Mouse (Mus musculus) hindbrain, postnatal 0 days (tissue): ENCODE data around the gene Gm45785. TPM values are rescaled to one million over a fixed set of nuclear protein-coding genes. Genes with fewer than 3 reads are reported as not detected.

Experiments
- ATAC-seq: fragments of 200-750 bp; cut with Nextera tagmentation; 2 replicates; pipeline ENCODE4 v1.8.0; 2017; ENCODE audit warnings: mild to moderate bottlenecking, moderate TSS enrichment, moderate library complexity
- DNase-seq: peaks from one replicate; pipeline ENCODE4 v3.0.0-alpha.2; 2015; ENCODE audit warnings: low spot score
- H3K27ac ChIP-seq: fragments of 300-500 bp; sonication (generic); 2 replicates; pipeline ENCODE4 v1.5.1; 2014; ENCODE audit warnings: mild to moderate bottlenecking
- H3K27me3 ChIP-seq: fragments of 300-500 bp; sonication (generic); 2 replicates; pipeline ENCODE4 v1.6.1; 2014; ENCODE audit warnings: low read length, mixed read lengths; ENCODE audit not compliant: insufficient read depth
- H3K36me3 ChIP-seq: fragments of 300-500 bp; sonication (generic); 2 replicates; pipeline ENCODE4 v1.6.1; 2014; ENCODE audit warnings: low read length, mixed read lengths; ENCODE audit not compliant: insufficient read depth
- H3K4me1 ChIP-seq: fragments of 300-500 bp; sonication (generic); 2 replicates; pipeline ENCODE4 v1.6.1; 2014; ENCODE audit warnings: antibody characterized with exemption, low read length, mixed read lengths; ENCODE audit not compliant: insufficient read depth
- H3K4me2 ChIP-seq: fragments of 300-500 bp; sonication (generic); 2 replicates; pipeline ENCODE4 v1.6.1; 2014; ENCODE audit warnings: low read depth, mild to moderate bottlenecking, low read length, moderate library complexity, mixed read lengths
- H3K4me3 ChIP-seq: fragments of 300-500 bp; sonication (generic); 2 replicates; pipeline ENCODE4 v1.5.1; 2014; ENCODE audit warnings: low read length
- H3K9ac ChIP-seq: fragments of 300-500 bp; sonication (generic); replicated peaks from 2 replicates; pipeline ENCODE4 v1.6.1; 2014; ENCODE audit warnings: mild to moderate bottlenecking, low read length, moderate library complexity, mixed read lengths
- H3K9me3 ChIP-seq: fragments of 300-500 bp; sonication (generic); 2 replicates; pipeline ENCODE4 v1.6.1; 2016; ENCODE audit warnings: low read length, mixed read lengths
- CTCF ChIP-seq: IDR thresholded peaks from 2 replicates; pipeline ENCODE4 v1.5.1; 2016; ENCODE audit warnings: antibody characterized with exemption, control low read depth, low read depth
- WGBS: fragments of 180-500 bp; shearing (Covaris S2); extraction: QIAGEN DNeasy Blood & Tissue Kit; methylation state at CpG from one replicate; pipeline ENCODE4 v1.1.7; 2014; 5-methylcytosine and 5-hydroxymethylcytosine counted together
- polyA plus RNA-seq: library from polyadenylated mRNA; unstranded; fragments of >200 nt; fragmentation: Nextera tagmentation; extraction: Ambion mirVana; gene quantifications from 2 replicates; pipeline ENCODE4 v1.2.1, GENCODE M21; 2015
- total RNA-seq: library from RNA; depleted of rRNA; stranded (reverse); fragments of >200 nt; gene quantifications from 2 replicates; pipeline ENCODE4 v1.2.3, GENCODE M21; 2014

Gene Gm45785
- total and polyA plus RNA-seq, 2 experiments from 2014 or later, result 1.9 TPM; not detected in 1

DNA sequence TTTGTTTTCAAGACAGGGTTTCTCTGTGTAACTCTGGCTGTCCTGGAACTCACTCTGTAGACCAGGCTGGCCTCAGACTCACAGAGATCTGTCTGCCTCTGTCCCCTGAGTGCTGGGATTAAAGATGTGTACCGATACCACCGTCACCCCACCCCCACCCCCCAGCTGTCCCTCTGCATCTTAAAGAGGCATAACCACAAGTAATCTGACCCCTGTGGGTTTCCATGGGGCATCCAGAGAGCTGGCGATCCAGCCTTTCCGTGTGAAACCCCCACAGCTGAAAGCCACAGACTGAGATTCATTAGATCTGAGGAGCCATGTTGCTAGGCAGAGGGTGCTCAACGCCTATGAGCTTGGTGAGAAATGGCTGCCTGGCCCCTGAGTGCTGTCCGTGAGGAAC is 3.9 kb upstream of the Gm45785 start:
- TF ChIP-seq CTCF, result no peak
- H3K27me3 ChIP-seq, result no peaks in the 10 kb centered on the region
- H3K4me1 ChIP-seq, result peaks cover 21% of the 10 kb centered on the region
- H3K4me2 ChIP-seq, result no peak overlapping the region
- DNase-seq (no peak), ATAC-seq (no peak)
- H3K9me3 ChIP-seq, result no peaks in the 10 kb centered on the region
- no peak overlapping the region for H3K4me3 ChIP-seq
- H3K36me3 ChIP-seq, result peaks cover 54% of the 10 kb centered on the region
- H3K9ac ChIP-seq, result no peak overlapping the region
- WGBS, result 68% methylated on average over 6 of the region's 6 CpGs
- no peak overlapping the region for H3K27ac ChIP-seq

DNA sequence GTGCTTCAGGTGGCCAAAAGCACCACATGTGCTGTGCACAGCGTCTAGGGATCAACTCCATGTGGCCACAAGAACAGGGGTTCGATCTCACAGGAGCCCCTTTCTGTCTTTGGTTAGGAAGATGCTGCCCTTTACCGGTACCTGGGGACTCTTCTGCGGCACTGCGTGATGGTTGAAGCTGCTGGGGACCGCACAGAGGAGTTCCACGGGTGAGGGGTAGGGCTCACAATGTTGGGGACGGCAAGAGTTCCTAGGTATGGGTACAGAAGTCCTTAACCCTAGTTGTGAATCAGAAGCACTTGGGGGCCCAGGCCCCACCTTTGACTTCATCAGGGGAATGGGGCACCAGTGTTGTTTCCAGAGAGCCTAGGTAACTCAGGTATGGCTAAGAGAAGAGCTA is 2.6 kb upstream of the Gm45785 start:
- Histone ChIP-seq H3K9me3 (no peaks in the 10 kb centered on the region), H3K36me3 (peaks cover 52% of the 10 kb centered on the region), H3K9ac (no peak overlapping the region; the same call in 1 of the 2 replicates), H3K4me1 (peaks cover 23% of the 10 kb centered on the region), H3K27me3 (no peaks in the 10 kb centered on the region), H3K27ac (no peak overlapping the region), H3K4me3 (peak overlapping the region; percentile 88), H3K4me2 (peak overlapping the region; percentile 97)
- no peak for TF ChIP-seq CTCF
- ATAC-seq (no peak), DNase-seq (no peak)
- WGBS, result 93% methylated on average over 8 of the region's 8 CpGs

DNA sequence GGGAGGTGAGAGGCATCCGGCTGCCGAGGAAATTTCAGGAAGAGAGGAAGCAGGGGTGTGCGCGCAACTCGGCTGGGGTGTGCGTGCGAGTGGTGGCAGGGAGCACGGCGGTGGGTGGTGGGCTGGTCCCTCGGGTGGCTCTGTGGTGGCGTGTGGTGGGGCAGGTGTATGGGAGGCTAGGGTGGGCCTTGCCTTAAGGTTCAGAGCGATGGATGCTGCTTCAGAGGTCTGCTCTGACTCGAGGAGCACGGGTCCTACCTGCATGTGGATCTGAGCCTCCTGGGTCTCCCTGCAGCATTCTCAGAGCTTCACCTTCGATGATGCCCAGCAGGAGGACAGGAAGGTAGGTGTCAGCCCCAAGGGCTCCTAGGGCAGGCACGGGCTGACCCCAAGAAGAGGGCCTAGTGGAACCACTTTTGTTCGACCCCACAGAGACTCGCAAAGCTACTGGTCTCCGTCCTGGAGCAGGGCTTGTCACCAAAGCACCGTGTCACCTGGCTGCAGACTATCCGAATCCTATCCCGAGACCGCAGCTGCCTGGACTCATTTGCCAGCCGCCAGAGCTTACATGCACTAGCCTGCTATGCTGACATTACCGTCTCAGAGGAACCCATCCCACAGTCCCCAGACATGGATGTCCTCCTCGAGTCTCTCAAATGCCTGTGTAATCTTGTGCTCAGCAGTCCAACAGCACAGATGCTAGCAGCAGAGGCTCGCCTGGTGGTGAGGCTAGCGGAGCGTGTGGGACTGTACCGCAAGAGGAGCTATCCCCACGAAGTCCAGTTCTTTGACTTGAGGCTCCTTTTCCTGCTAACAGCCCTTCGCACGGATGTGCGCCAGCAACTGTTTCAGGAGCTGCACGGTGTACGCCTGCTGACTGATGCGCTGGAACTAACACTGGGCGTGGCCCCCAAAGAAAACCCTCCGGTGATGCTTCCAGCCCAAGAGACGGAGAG is 1.7 kb upstream of the Gm45785 start, which contains the start of gene Bet1l:
Gene Bet1l, minus strand, starts transcription at position 28 of the 956 bp plus-strand sequence.
- H3K9ac ChIP-seq, result peak within 1 kb of the TSS; percentile 80
- H3K27ac ChIP-seq, result peak within 1 kb of the TSS; percentile 96
- no peak for TF ChIP-seq CTCF
- H3K36me3 ChIP-seq, result peaks cover 52% of the 10 kb centered on the region
- H3K4me2 ChIP-seq, result peak within 1 kb of the TSS; percentile 97
- 31% methylated on average over 40 of the region's 40 CpGs for WGBS
- H3K4me1 ChIP-seq, result peaks cover 23% of the 10 kb centered on the region
- no peaks in the 10 kb centered on the region for H3K9me3 ChIP-seq
- H3K4me3 ChIP-seq, result peak within 1 kb of the TSS; percentile 88
- peak; percentile 16 for DNase-seq
- no peaks in the 10 kb centered on the region for H3K27me3 ChIP-seq
- ATAC-seq, result peak; percentile 41

DNA sequence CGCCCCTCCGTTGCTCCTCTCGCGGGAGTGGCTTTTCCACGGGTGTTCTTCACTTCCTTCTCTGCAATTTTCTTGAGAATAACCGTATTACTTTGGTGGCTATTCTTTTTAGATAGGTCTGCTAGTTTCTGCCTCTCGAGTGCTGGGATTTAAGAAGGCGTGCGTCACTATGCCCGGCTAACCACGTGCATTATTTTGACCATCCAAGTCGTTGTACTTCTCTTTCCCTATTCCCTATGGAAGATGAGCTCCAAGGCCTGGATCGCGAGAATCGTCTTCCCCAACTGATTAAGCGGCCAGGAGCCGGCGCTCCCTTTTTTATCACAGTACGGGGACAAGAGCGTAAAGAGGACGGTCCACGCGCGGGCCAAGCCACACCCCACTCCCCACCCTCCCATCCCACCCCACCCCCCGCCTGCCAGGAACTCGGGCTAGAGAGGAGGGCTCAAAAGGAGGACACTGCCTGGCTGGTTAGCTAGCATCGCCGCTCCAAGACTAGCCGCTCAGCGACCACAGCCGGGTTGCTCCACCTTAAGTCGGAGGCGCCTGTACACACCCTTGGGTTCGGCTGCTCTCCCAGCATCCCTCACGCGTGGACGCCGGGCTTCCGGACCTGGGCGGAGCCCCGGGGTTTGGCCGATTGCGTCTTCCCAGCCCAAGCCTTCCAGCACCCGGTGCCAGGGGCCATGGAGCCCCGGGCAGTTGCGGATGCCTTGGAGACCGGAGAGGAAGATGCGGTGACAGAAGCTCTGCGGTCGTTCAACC is 836 bp upstream of the Gm45785 start, which contains the start of gene Ric8a:
Gene Ric8a, plus strand, starts transcription at position 173 of the 765 bp plus-strand sequence.
- WGBS, result under 1% methylated on average over 50 of the region's 50 CpGs
- peak; percentile 86 for DNase-seq
- peak; percentile 79 for ATAC-seq
- Histone ChIP-seq H3K4me1 (peaks cover 23% of the 10 kb centered on the region), H3K27ac (peak within 1 kb of the TSS; percentile 96), H3K36me3 (peaks cover 52% of the 10 kb centered on the region), H3K4me2 (peak within 1 kb of the TSS; percentile 97), H3K27me3 (no peaks in the 10 kb centered on the region), H3K9me3 (no peaks in the 10 kb centered on the region), H3K4me3 (peak within 1 kb of the TSS; percentile 88), H3K9ac (peak within 1 kb of the TSS; percentile 80)
- TF ChIP-seq CTCF, result no peak

DNA sequence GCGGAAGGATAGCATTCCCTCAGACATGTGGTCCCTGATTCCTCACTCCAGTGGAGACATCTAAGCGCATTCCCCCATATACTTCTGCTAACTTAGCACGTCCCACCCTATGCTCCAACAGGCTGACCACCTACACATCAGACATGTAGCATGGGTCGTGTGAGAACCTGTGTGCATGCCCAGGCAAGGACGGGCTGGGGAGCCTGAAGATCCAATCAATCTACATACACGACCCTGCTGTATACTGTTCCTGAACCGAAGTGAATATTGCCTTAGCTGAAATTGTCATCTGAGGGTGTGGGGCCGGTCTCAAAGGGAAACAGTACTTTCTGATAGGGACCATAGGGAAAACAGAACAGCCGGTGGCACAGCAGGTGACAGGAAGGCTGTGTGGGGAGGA is 950 bp downstream of the Gm45785 start:
- no peak for DNase-seq
- Histone ChIP-seq H3K4me3 (peak overlapping the region; percentile 88), H3K9me3 (no peaks in the 10 kb centered on the region), H3K36me3 (peaks cover 40% of the 10 kb centered on the region; the same call in 1 of the 2 replicates), H3K9ac (peak overlapping the region; percentile 80), H3K27me3 (no peaks in the 10 kb centered on the region), H3K4me1 (peaks cover 23% of the 10 kb centered on the region), H3K27ac (no peak overlapping the region), H3K4me2 (peak overlapping the region; percentile 97)
- ATAC-seq, result no peak
- 78% methylated on average over 9 of the region's 9 CpGs for WGBS
- TF ChIP-seq CTCF, result no peak

DNA sequence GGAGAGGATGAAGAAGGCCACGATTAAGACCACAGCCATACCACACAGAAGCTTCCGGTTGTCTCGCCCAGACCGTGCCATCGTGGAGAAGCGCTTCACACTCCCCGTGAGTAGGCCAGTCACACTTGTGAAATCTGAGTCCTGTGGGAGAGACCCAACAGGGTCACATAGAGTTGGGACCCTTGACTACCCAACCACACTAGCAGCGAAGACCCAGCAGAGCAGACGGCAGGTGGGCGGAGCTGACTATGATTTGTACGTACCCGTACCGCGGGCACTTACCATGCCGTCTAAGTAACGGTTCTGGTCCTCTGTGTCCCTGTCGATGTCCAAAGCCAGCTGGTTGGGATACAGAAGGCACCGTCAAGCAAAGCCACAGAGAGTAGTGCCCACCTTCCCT is 1.6 kb downstream of the Gm45785 start:
- DNase-seq, result no peak
- no peak overlapping the region for H3K4me2 ChIP-seq
- H3K9ac ChIP-seq, result no peak overlapping the region
- WGBS, result 93% methylated on average over 18 of the region's 18 CpGs
- ATAC-seq, result no peak
- H3K27ac ChIP-seq, result no peak overlapping the region
- no peak for TF ChIP-seq CTCF
- H3K4me1 ChIP-seq, result peaks cover 23% of the 10 kb centered on the region
- no peak overlapping the region for H3K4me3 ChIP-seq
- peaks cover 36% of the 10 kb centered on the region; the same call in 1 of the 2 replicates for H3K36me3 ChIP-seq
- H3K27me3 ChIP-seq, result no peaks in the 10 kb centered on the region
- H3K9me3 ChIP-seq, result no peaks in the 10 kb centered on the region
